Mouse (Mus musculus) CH12.LX (cell line): ENCODE data around the gene Hcn1. TPM values are rescaled to one million over a fixed set of nuclear protein-coding genes. Genes with fewer than 3 reads are reported as not detected.

ENCODE experiments used
- DNase-seq: peaks from one replicate; pipeline ENCODE4 v3.0.0-alpha.2; 2013; ENCODE audit errors: extremely low read depth
- H3K27ac ChIP-seq: 2 replicates; pipeline ENCODE4 v1.5.1; 2012; ENCODE audit warnings: low read depth, mild to moderate bottlenecking, control low read depth, moderate library complexity; ENCODE audit not compliant: insufficient read depth
- H3K27me3 ChIP-seq: replicated peaks from 2 replicates; pipeline ENCODE3; 2012; ENCODE audit warnings: inconsistent platforms
- H3K36me3 ChIP-seq, 2 experiments: replicated peaks in 1 of 2; 2 replicates each; pipeline versions ENCODE3 to v1.6.1; 2012; ENCODE audit warnings: inconsistent platforms in 1 of 2, low read length in 1 of 2, mild to moderate bottlenecking in 1 of 2, mixed read lengths in 1 of 2, moderate library complexity in 1 of 2; ENCODE audit not compliant: control insufficient read depth in 1 of 2, insufficient read depth in 1 of 2
- H3K4me1 ChIP-seq, 2 experiments: 2 replicates each; pipeline ENCODE4 v1.6.1; 2012; ENCODE audit warnings: inconsistent platforms in 1 of 2, moderate library complexity in 1 of 2; ENCODE audit not compliant: insufficient read depth in 2 of 2, control insufficient read depth in 1 of 2
- H3K4me2 ChIP-seq: 2 replicates; pipeline ENCODE4 v1.6.1; 2012; ENCODE audit warnings: low read depth, mild to moderate bottlenecking, control low read depth; ENCODE audit not compliant: poor library complexity, insufficient read depth, severe bottlenecking
- H3K4me3 ChIP-seq, 3 experiments: fragments of 150-350 bp in 1 of 3; sonication (generic) in 1 of 3; replicated peaks in 1 of 3; 2 replicates each; pipeline versions ENCODE3 to v1.5.1; 2011 to 2012; ENCODE audit warnings: low read depth in 2 of 3, low read length in 2 of 3, mild to moderate bottlenecking in 2 of 3, moderate library complexity in 2 of 3, control low read depth in 1 of 3, improper control_type of control experiment in 1 of 3, inconsistent platforms in 1 of 3, mixed read lengths in 1 of 3; ENCODE audit not compliant: poor library complexity in 1 of 3
- H3K79me2 ChIP-seq: replicated peaks from 2 replicates; pipeline ENCODE4 v1.6.1; 2012; ENCODE audit warnings: mild to moderate bottlenecking, moderate library complexity; ENCODE audit not compliant: control insufficient read depth, poor library complexity, insufficient read depth, severe bottlenecking; ENCODE audit errors: extremely low read depth
- H3K9ac ChIP-seq: 2 replicates; pipeline ENCODE4 v1.6.1; 2012; ENCODE audit warnings: low read depth, mild to moderate bottlenecking, control low read depth, moderate library complexity; ENCODE audit not compliant: insufficient read depth
- H3K9me3 ChIP-seq: replicated peaks from 2 replicates; pipeline ENCODE3; 2012; ENCODE audit warnings: low read length, inconsistent platforms, mixed read lengths
- BHLHE40 ChIP-seq: IDR thresholded peaks from 2 replicates; pipeline ENCODE4 v1.6.1; 2011; ENCODE audit warnings: mild to moderate bottlenecking, low read depth, low read length, improper control_type of control experiment
- CHD1 ChIP-seq: IDR thresholded peaks from 2 replicates; pipeline ENCODE4 v1.6.1; 2012; ENCODE audit warnings: low read depth, low read length, improper control_type of control experiment, inconsistent platforms
- CHD2 ChIP-seq: IDR thresholded peaks from 2 replicates; pipeline ENCODE4 v1.6.1; 2011; ENCODE audit warnings: low read length, improper control_type of control experiment
- ELF1 ChIP-seq: IDR thresholded peaks from 2 replicates; pipeline ENCODE4 v1.6.1; 2014; ENCODE audit warnings: low read depth, mild to moderate bottlenecking, inconsistent platforms, low read length, improper control_type of control experiment
- EP300 ChIP-seq: IDR thresholded peaks from 2 replicates; pipeline ENCODE4 v1.6.1; 2011; ENCODE audit warnings: low read length, improper control_type of control experiment
- ETS1 ChIP-seq: conservative IDR thresholded peaks from 2 replicates; pipeline ENCODE4 v1.6.1; 2012; ENCODE audit warnings: low read depth, mild to moderate bottlenecking, inconsistent platforms, low read length, improper control_type of control experiment, moderate library complexity
- GABPA ChIP-seq: IDR thresholded peaks from 2 replicates; pipeline ENCODE4 v1.6.1; 2012; ENCODE audit warnings: low read depth, low read length, improper control_type of control experiment, inconsistent platforms; ENCODE audit not compliant: insufficient replicate concordance
- HCFC1 ChIP-seq: IDR thresholded peaks from 2 replicates; pipeline ENCODE4 v1.6.1; 2012; ENCODE audit warnings: low read depth, mild to moderate bottlenecking, inconsistent platforms, low read length, improper control_type of control experiment
- JUND ChIP-seq: conservative IDR thresholded peaks from 2 replicates; pipeline ENCODE4 v1.6.1; 2011; ENCODE audit warnings: low read depth, low read length, improper control_type of control experiment
- KAT2A ChIP-seq: IDR thresholded peaks from 2 replicates; pipeline ENCODE4 v1.6.1; 2012; ENCODE audit warnings: low read length, improper control_type of control experiment, inconsistent platforms; ENCODE audit not compliant: insufficient replicate concordance
- MAFK ChIP-seq: IDR thresholded peaks from 2 replicates; pipeline ENCODE4 v1.6.1; 2011; ENCODE audit warnings: low read length, improper control_type of control experiment; ENCODE audit not compliant: insufficient replicate concordance
- MAX ChIP-seq: IDR thresholded peaks from 2 replicates; pipeline ENCODE4 v1.6.1; 2011; ENCODE audit warnings: low read length, improper control_type of control experiment
- MAZ ChIP-seq: IDR thresholded peaks from 2 replicates; pipeline ENCODE4 v1.6.1; 2012; ENCODE audit warnings: low read depth, mild to moderate bottlenecking, inconsistent platforms, low read length, improper control_type of control experiment, moderate library complexity
- MEF2A ChIP-seq: IDR thresholded peaks from 2 replicates; pipeline ENCODE4 v1.6.1; 2014; ENCODE audit warnings: low read depth, mild to moderate bottlenecking, inconsistent platforms, low read length, improper control_type of control experiment, borderline replicate concordance
- NELFE ChIP-seq: IDR thresholded peaks from 2 replicates; pipeline ENCODE4 v1.6.1; 2011; ENCODE audit warnings: low read depth, low read length, improper control_type of control experiment
- NRF1 ChIP-seq: IDR thresholded peaks from 2 replicates; pipeline ENCODE4 v1.6.1; 2014; ENCODE audit warnings: low read depth, mild to moderate bottlenecking, inconsistent platforms, low read length, improper control_type of control experiment, moderate library complexity
- POLR2AphosphoS2 ChIP-seq: IDR thresholded peaks from 2 replicates; pipeline ENCODE4 v1.6.1; 2011; ENCODE audit warnings: low read depth, low read length, improper control_type of control experiment
- RCOR1 ChIP-seq: conservative IDR thresholded peaks from 2 replicates; pipeline ENCODE4 v1.6.1; 2012; ENCODE audit warnings: low read depth, mild to moderate bottlenecking, inconsistent platforms, low read length, improper control_type of control experiment
- SIN3A ChIP-seq: IDR thresholded peaks from 2 replicates; pipeline ENCODE4 v1.6.1; 2012; ENCODE audit warnings: low read length, improper control_type of control experiment, inconsistent platforms
- TCF12 ChIP-seq: IDR thresholded peaks from 2 replicates; pipeline ENCODE4 v1.6.1; 2014; ENCODE audit warnings: low read depth, mild to moderate bottlenecking, inconsistent platforms, low read length, improper control_type of control experiment
- UBTF ChIP-seq: IDR thresholded peaks from 2 replicates; pipeline ENCODE4 v1.6.1; 2012; ENCODE audit warnings: low read depth, mild to moderate bottlenecking, inconsistent platforms, low read length, improper control_type of control experiment, moderate library complexity
- USF2 ChIP-seq: conservative IDR thresholded peaks from 2 replicates; pipeline ENCODE4 v1.6.1; 2011; ENCODE audit warnings: low read depth, low read length, improper control_type of control experiment
- ZC3H11A ChIP-seq: IDR thresholded peaks from 2 replicates; pipeline ENCODE4 v1.6.1; 2012; ENCODE audit warnings: low read depth, mild to moderate bottlenecking, inconsistent platforms, low read length, improper control_type of control experiment
- dilution Hi-C: fragments of 300-500 bp; cut with MboI; formaldehyde crosslinking; loops from 2 replicates; pipeline ENCODE4 v1.14.3; 2020; ENCODE audit warnings: low sequenced_read_pairs; ENCODE audit not compliant: extremely low pct_unique_long_range_greater_than_20kb, extremely low pct_ligation_motif_present
- in situ Hi-C: fragments of 300-500 bp; cut with MboI; formaldehyde crosslinking; loops from 3 replicates; pipeline ENCODE4 v1.14.3; 2019; ENCODE audit warnings: low sequenced_read_pairs, low pct_ligation_motif_present, low pct_unique_long_range_greater_than_20kb, mixed read lengths
- polyA plus RNA-seq: library from polyadenylated mRNA; unstranded; fragments of >175 nt; gene quantifications from 2 replicates; pipeline ENCODE4 v1.2.1, GENCODE M21; 2012; ENCODE audit warnings: low read depth; ENCODE audit not compliant: insufficient read length
- total RNA-seq, 2 experiments: library from RNA; depleted of rRNA; stranded (reverse); fragments of 300-350 nt in 1 of 2; fragments of >200 nt in 1 of 2; gene quantifications; 2 replicates each; pipeline ENCODE4 v1.2.3; 2012 to 2014

The Hcn1 gene
- total and polyA plus RNA-seq, 3 experiments, result not detected

DNA sequence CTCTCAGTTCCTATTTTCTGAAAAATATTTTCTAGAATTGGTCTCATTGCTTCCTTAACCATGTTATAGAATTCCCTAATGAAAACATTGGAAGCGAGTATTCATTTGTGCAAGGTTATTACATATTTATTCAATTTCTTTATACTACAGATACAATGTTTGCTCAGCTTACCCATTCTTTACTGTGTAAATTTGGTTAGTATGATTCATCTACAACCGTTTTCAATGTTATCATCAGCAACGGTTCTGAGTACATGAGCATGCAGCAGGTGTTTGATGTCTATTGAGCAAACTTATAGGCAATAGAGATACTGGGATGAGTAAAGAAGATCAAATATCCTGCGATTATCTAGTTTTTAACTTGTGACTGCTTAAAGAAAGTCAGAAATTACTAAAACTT lies 327.6 kb downstream of the Hcn1 start:
- dilution Hi-C loops, result no loop called here
- Histone ChIP-seq H3K9ac (no peak overlapping the region), H3K4me3 (no peak overlapping the region)

GRCm38 (mm10) chr13:117931746-117932145 lies 329.6 kb downstream of the Hcn1 start:
- in situ Hi-C loops (no loop called here), dilution Hi-C loops (no loop called here)

More for the DNA sequence above, 327.6 kb downstream of the Hcn1 start:
- Histone ChIP-seq H3K27me3 (no peaks in the 10 kb centered on the region), H3K4me2 (no peak overlapping the region), H3K4me1 (no peaks in the 10 kb centered on the region), H3K9me3 (no peaks in the 10 kb centered on the region), H3K79me2 (no peaks in the 10 kb centered on the region), H3K27ac (no peak overlapping the region), H3K36me3 (no peaks in the 10 kb centered on the region)
- in situ Hi-C loops, result no loop called here
- TF ChIP-seq NELFE (no peak), HCFC1 (no peak), KAT2A (no peak), MAZ (no peak), CHD2 (no peak), RCOR1 (no peak), BHLHE40 (no peak), NRF1 (no peak), EP300 (no peak), TCF12 (no peak), ETS1 (no peak), JUND (no peak), MAX (no peak), ZC3H11A (no peak), MAFK (no peak), MEF2A (no peak), GABPA (no peak)
- no peak for DNase-seq

More at GRCm38 (mm10) chr13:117931746-117932145, 329.6 kb downstream of the Hcn1 start:
- no peak overlapping the region for H3K4me3 ChIP-seq
- H3K27ac ChIP-seq, result no peak overlapping the region
- TF ChIP-seq TCF12 (no peak), ELF1 (no peak), USF2 (no peak), UBTF (no peak), SIN3A (no peak), ETS1 (no peak), CHD1 (no peak), POLR2AphosphoS2 (no peak), HCFC1 (no peak)
- TF ChIP-seq, all 38 proteins: peak for 0
- H3K4me2 ChIP-seq, result no peak overlapping the region
- no peak for DNase-seq
- H3K36me3 ChIP-seq, result no peaks in the 10 kb centered on the region
- no peaks in the 10 kb centered on the region for H3K9me3 ChIP-seq
- H3K79me2 ChIP-seq, result no peaks in the 10 kb centered on the region
- no peaks in the 10 kb centered on the region for H3K27me3 ChIP-seq
- no peak overlapping the region for H3K9ac ChIP-seq
- no peaks in the 10 kb centered on the region for H3K4me1 ChIP-seq
